Mouse (Mus musculus): ENCODE measurements around the gene Pacs2. TPM values are rescaled to one million over a fixed set of nuclear protein-coding genes. Genes with fewer than 3 reads are reported as not detected.
A peak's percentile ranks its signal among the peaks of the same experiment; 100 is the strongest.

The Pacs2 gene
- 16.0 and 27.0 TPM in 2 replicates for polyA plus RNA-seq (2012; rRNA removed)

GRCm38 (mm10) chr12:113013604-113014558 lies at the start of gene Pacs2:
Gene Pacs2 (plus strand): TSS chr12:113014508.
- Histone ChIP-seq H3K27me3 (ENCODE audit: control insufficient read depth, insufficient read depth, low read length) (no peaks in the 10 kb centered on the region), H3K4me1 (ENCODE audit: control insufficient read depth, insufficient read depth, insufficient read length, low read length) (peaks cover 28% of the 10 kb centered on the region), H3K36me3 (ENCODE audit: control insufficient read depth, insufficient read depth, low read length) (no peaks in the 10 kb centered on the region), H3K4me3 (ENCODE audit: low read depth, low read length) (peak within 1 kb of the TSS; percentile 73), H3K27ac (ENCODE audit: insufficient read depth, low read depth, low read length) (peak within 1 kb of the TSS; percentile 56)
- WGBS, result 5% methylated on average over 72 of the region's 85 CpGs
- TF ChIP-seq POLR2A (IDR thresholded peaks at IDR 0.05; ENCODE audit: low read depth, low read length), result peak; percentile 71
- TF ChIP-seq CTCF (IDR thresholded peaks at IDR 0.05; ENCODE audit: extremely low read depth, insufficient read length, insufficient replicate concordance, low read depth, low read length), result no peak

- Histone ChIP-seq H3K36me3 (ENCODE audit: control insufficient read depth, insufficient read depth, low read length) (peaks cover 89% of the 10 kb centered on the region), H3K27me3 (ENCODE audit: control insufficient read depth, insufficient read depth, low read length) (no peaks in the 10 kb centered on the region), H3K4me1 (ENCODE audit: control insufficient read depth, insufficient read depth, insufficient read length, low read length) (no peaks in the 10 kb centered on the region), H3K4me3 (ENCODE audit: low read depth, low read length) (no peak overlapping the region), H3K27ac (ENCODE audit: insufficient read depth, low read depth, low read length) (no peak overlapping the region)
- TF ChIP-seq POLR2A (IDR thresholded peaks at IDR 0.05; ENCODE audit: low read depth, low read length) (no peak), CTCF (IDR thresholded peaks at IDR 0.05; ENCODE audit: extremely low read depth, insufficient read length, insufficient replicate concordance, low read depth, low read length) (no peak)
- 94% methylated on average over 13 of the region's 13 CpGs for WGBS
Measured at GRCm38 (mm10) chr12:112965783-112966182, 48.5 kb upstream of the Pacs2 start.

- Histone ChIP-seq H3K4me1 (ENCODE audit: control insufficient read depth, insufficient read depth, insufficient read length, low read length) (no peaks in the 10 kb centered on the region), H3K27ac (ENCODE audit: insufficient read depth, low read depth, low read length) (no peak overlapping the region), H3K36me3 (ENCODE audit: control insufficient read depth, insufficient read depth, low read length) (peaks cover 75% of the 10 kb centered on the region), H3K27me3 (ENCODE audit: control insufficient read depth, insufficient read depth, low read length) (no peaks in the 10 kb centered on the region), H3K4me3 (ENCODE audit: low read depth, low read length) (no peak overlapping the region)
- 89% methylated on average over 8 of the region's 8 CpGs for WGBS
- no peak for TF ChIP-seq POLR2A (IDR thresholded peaks at IDR 0.05; ENCODE audit: low read depth, low read length)
- TF ChIP-seq CTCF (IDR thresholded peaks at IDR 0.05; ENCODE audit: extremely low read depth, insufficient read length, insufficient replicate concordance, low read depth, low read length), result no peak
Measured at GRCm38 (mm10) chr12:112968943-112969342, 45.4 kb upstream of the Pacs2 start.

- no peak for TF ChIP-seq POLR2A (IDR thresholded peaks at IDR 0.05; ENCODE audit: low read depth, low read length)
- TF ChIP-seq CTCF (IDR thresholded peaks at IDR 0.05; ENCODE audit: extremely low read depth, insufficient read length, insufficient replicate concordance, low read depth, low read length), result no peak
- H3K4me3 ChIP-seq (ENCODE audit: low read depth, low read length), result no peak overlapping the region
- 92% methylated on average over 6 of the region's 6 CpGs for WGBS
- no peaks in the 10 kb centered on the region for H3K27me3 ChIP-seq (ENCODE audit: control insufficient read depth, insufficient read depth, low read length)
- no peaks in the 10 kb centered on the region for H3K4me1 ChIP-seq (ENCODE audit: control insufficient read depth, insufficient read depth, insufficient read length, low read length)
- H3K27ac ChIP-seq (ENCODE audit: insufficient read depth, low read depth, low read length), result no peak overlapping the region
- H3K36me3 ChIP-seq (ENCODE audit: control insufficient read depth, insufficient read depth, low read length), result peaks cover 68% of the 10 kb centered on the region
Measured at GRCm38 (mm10) chr12:112969616-112970015, 44.7 kb upstream of the Pacs2 start.

- H3K27ac ChIP-seq (ENCODE audit: insufficient read depth, low read depth, low read length), result no peak overlapping the region
- no peak for TF ChIP-seq CTCF (IDR thresholded peaks at IDR 0.05; ENCODE audit: extremely low read depth, insufficient read length, insufficient replicate concordance, low read depth, low read length)
- TF ChIP-seq POLR2A (IDR thresholded peaks at IDR 0.05; ENCODE audit: low read depth, low read length), result no peak
- peaks cover 7% of the 10 kb centered on the region for H3K4me1 ChIP-seq (ENCODE audit: control insufficient read depth, insufficient read depth, insufficient read length, low read length)
- 87% methylated on average over 9 of the region's 9 CpGs for WGBS
- H3K36me3 ChIP-seq (ENCODE audit: control insufficient read depth, insufficient read depth, low read length), result peaks cover 38% of the 10 kb centered on the region
- no peaks in the 10 kb centered on the region for H3K27me3 ChIP-seq (ENCODE audit: control insufficient read depth, insufficient read depth, low read length)
- no peak overlapping the region for H3K4me3 ChIP-seq (ENCODE audit: low read depth, low read length)
Measured at GRCm38 (mm10) chr12:112974736-112975135, 39.6 kb upstream of the Pacs2 start.

- no peaks in the 10 kb centered on the region for H3K27me3 ChIP-seq (ENCODE audit: control insufficient read depth, insufficient read depth, low read length)
- H3K4me3 ChIP-seq (ENCODE audit: low read depth, low read length), result peak within 1 kb of the TSS; percentile 78
- H3K36me3 ChIP-seq (ENCODE audit: control insufficient read depth, insufficient read depth, low read length), result peaks cover 30% of the 10 kb centered on the region
- peaks cover 7% of the 10 kb centered on the region for H3K4me1 ChIP-seq (ENCODE audit: control insufficient read depth, insufficient read depth, insufficient read length, low read length)
- WGBS, result under 1% methylated on average over 80 of the region's 80 CpGs
- TF ChIP-seq POLR2A (IDR thresholded peaks at IDR 0.05; ENCODE audit: low read depth, low read length), result peak; percentile 60
- peak; percentile 52 for TF ChIP-seq CTCF (IDR thresholded peaks at IDR 0.05; ENCODE audit: extremely low read depth, insufficient read length, insufficient replicate concordance, low read depth, low read length)
- H3K27ac ChIP-seq (ENCODE audit: insufficient read depth, low read depth, low read length), result peak within 1 kb of the TSS; percentile 76
Measured at GRCm38 (mm10) chr12:112976371-112977073, 37.8 kb upstream of the Pacs2 start, which contains the start of gene Btbd6. Gene Btbd6 (plus strand): TSS chr12:112976482.

- Histone ChIP-seq H3K4me3 (ENCODE audit: low read depth, low read length) (peak overlapping the region; percentile 78), H3K27ac (ENCODE audit: insufficient read depth, low read depth, low read length) (peak overlapping the region; percentile 76), H3K4me1 (ENCODE audit: control insufficient read depth, insufficient read depth, insufficient read length, low read length) (peaks cover 7% of the 10 kb centered on the region), H3K27me3 (ENCODE audit: control insufficient read depth, insufficient read depth, low read length) (no peaks in the 10 kb centered on the region), H3K36me3 (ENCODE audit: control insufficient read depth, insufficient read depth, low read length) (peaks cover 29% of the 10 kb centered on the region)
- TF ChIP-seq CTCF (IDR thresholded peaks at IDR 0.05; ENCODE audit: extremely low read depth, insufficient read length, insufficient replicate concordance, low read depth, low read length) (no peak), POLR2A (IDR thresholded peaks at IDR 0.05; ENCODE audit: low read depth, low read length) (no peak)
- WGBS, result 33% methylated on average over 12 of the region's 12 CpGs
Measured at GRCm38 (mm10) chr12:112977156-112977555, 37.2 kb upstream of the Pacs2 start.
